Mouse (Mus musculus) spleen, postnatal 14 days (tissue): ENCODE data around the gene Zfp91.
A peak's percentile ranks its signal among the peaks of the same experiment; 100 is the strongest.

Source experiments
- DNase-seq, 2 experiments: peaks; one replicate each; pipeline ENCODE4 v3.0.0; 2021 to 2022; ENCODE audit warnings: low spot score in 2 of 2

Zfp91 gene

GRCm38 (mm10) chr19:12795511-12796327, at the start of gene Zfp91, which contains the start of gene Lpxn:
TSS of gene Zfp91 (minus strand) at chr19:12796126.
TSS of gene Lpxn (plus strand) at chr19:12796193.
- DNase-seq, result peak; percentile 84 to 89

- no peak for DNase-seq
Measured at GRCm38 (mm10) chr19:12838507-12838906, 42.6 kb upstream of the Zfp91 start.

- DNase-seq, result no peak
Measured at GRCm38 (mm10) chr19:12833625-12834024, 37.7 kb upstream of the Zfp91 start.

GRCm38 (mm10) chr19:12831559-12831958, 35.6 kb upstream of the Zfp91 start:
- no peak for DNase-seq

GRCm38 (mm10) chr19:12830823-12831430, 35.0 kb upstream of the Zfp91 start:
- DNase-seq, result no peak

GRCm38 (mm10) chr19:12824549-12824948, 28.6 kb upstream of the Zfp91 start:
- no peak for DNase-seq

GRCm38 (mm10) chr19:12820383-12820782, 24.5 kb upstream of the Zfp91 start:
- peak in 1 of 2 experiments; percentile 37 for DNase-seq

GRCm38 (mm10) chr19:12818507-12818906, 22.6 kb upstream of the Zfp91 start:
- DNase-seq, result no peak

- no peak for DNase-seq
Measured at GRCm38 (mm10) chr19:12813883-12814282, 18.0 kb upstream of the Zfp91 start.

GRCm38 (mm10) chr19:12812644-12813364, 16.9 kb upstream of the Zfp91 start:
- no peak for DNase-seq

- DNase-seq, result no peak
Measured at GRCm38 (mm10) chr19:12806214-12806613, 10.3 kb upstream of the Zfp91 start.

GRCm38 (mm10) chr19:12805730-12806129, 9.8 kb upstream of the Zfp91 start:
- no peak for DNase-seq

GRCm38 (mm10) chr19:12804237-12804636, 8.3 kb upstream of the Zfp91 start:
- no peak for DNase-seq

GRCm38 (mm10) chr19:12802830-12803229, 6.9 kb upstream of the Zfp91 start:
- no peak for DNase-seq

GRCm38 (mm10) chr19:12801046-12801445, 5.1 kb upstream of the Zfp91 start:
- no peak for DNase-seq

GRCm38 (mm10) chr19:12800621-12801020, 4.7 kb upstream of the Zfp91 start:
- DNase-seq, result no peak

- no peak for DNase-seq
Measured at GRCm38 (mm10) chr19:12799081-12799480, 3.2 kb upstream of the Zfp91 start.

GRCm38 (mm10) chr19:12798404-12798803, 2.5 kb upstream of the Zfp91 start:
- peak in 1 of 2 experiments; percentile 8 for DNase-seq

- DNase-seq, result no peak
Measured at GRCm38 (mm10) chr19:12797071-12797470, 1.1 kb upstream of the Zfp91 start.

- peak; percentile 47 to 57 for DNase-seq
Measured at GRCm38 (mm10) chr19:12796328-12796931, 504 bp upstream of the Zfp91 start.

GRCm38 (mm10) chr19:12795110-12795509, 816 bp downstream of the Zfp91 start:
- DNase-seq, result no peak
